Mouse (Mus musculus) gastrocnemius, postnatal 10 days (tissue): ENCODE measurements at regions not wholly inside any gene's neighbourhood (a gene's known extent, or its start where the extent isn't known, plus 50 kb on each side); places are given as distances from the start of the nearest gene placed in this dataset.
A peak's percentile ranks its signal among the peaks of the same experiment; 100 is the strongest.

Source experiments
- DNase-seq: peaks from one replicate; pipeline ENCODE4 v3.0.0; 2021; ENCODE audit warnings: mixed read lengths

DNA sequence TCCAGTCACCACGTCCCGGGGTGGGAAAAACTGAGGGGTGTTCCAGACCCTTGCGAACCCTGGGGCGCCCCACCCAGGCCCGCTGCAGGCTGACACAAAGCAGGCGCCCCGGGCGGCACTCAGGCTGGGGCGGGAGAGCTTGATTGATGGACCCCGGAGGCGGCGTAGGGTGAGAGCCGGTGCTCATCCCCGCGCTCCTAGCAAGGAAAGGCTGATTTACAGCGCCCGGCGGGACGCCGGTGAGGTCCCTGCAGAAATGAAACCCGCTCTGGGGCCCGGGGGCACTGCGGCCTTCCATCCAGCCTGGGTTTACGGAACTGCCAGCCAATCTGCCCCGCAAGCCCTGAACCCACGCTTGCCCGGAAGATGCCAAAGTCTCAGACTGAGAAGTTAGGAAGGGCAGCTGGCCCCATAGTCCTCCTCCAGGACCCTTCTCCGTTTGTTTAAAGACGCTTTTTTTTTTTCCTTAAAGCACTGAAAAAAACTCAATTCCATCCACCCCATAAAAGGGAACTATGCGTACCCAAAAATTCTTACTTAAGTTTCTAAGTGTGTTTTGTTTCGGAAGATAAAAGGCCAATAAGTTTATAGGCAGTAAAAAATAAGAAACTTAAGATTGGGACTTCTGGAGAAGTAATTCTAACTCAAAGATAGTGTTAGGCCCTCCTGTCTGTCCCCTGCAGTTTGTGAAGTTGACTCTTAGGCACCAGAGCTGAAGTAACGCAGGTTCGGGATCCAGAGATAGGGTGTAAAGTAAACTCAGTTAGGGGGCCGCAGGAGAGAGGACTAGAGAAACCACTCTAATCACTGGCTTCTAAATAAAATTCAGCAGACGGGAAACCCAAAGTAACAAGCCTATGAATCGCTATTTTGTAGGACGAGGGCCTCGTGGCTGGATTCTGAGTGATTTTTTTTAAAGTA lies 263.4 kb upstream of the Nfe2l3 start:
- DNase-seq: peak; percentile 56

- DNase-seq: peak; percentile 39
Measured at GRCm38 (mm10) chr6:51169971-51170411, 262.5 kb upstream of the Nfe2l3 start.

DNA sequence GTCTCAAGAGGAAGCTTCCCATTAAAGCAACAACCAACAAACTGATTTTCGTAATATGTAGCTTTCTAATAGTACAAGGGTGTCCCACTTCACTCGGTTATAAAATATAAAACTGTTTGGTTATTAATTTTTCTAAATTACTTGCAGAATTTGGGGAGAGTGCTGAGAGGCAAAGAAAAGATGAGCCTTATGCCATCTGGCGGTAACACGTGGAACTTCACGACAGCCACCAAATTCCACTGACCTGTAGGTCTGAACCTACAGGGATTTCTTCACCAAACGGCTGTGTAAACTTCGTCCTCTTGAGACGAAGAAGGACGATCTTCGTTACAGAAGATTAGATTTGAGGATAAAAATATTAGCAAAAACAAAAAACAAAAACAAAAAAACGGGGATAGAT lies 262.1 kb upstream of the Nfe2l3 start:
- DNase-seq: peak; percentile 57

DNA sequence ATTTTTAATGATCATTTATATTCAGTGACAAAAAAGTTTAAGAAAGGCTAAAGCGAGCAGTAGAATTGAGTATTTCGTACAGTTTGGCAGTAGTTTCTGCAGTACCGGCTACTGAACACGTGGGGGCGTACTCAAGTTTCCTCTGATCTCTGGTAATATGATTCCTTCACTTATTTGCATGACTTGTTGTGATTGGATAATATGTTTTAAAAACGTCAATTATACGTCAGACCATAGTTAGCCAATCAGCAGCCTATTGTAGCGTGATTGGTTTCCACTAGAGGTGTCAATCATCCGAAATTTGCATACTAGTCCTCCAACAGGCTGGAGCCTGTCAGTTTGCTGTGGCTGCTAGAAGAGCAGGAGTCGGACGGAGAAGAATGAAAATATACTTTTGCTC lies 261.6 kb upstream of the Nfe2l3 start:
- peak; percentile 43 for DNase-seq

GRCm38 (mm10) chr6:51171761-51172160 lies 260.7 kb upstream of the Nfe2l3 start:
- DNase-seq: peak; percentile 80

DNA sequence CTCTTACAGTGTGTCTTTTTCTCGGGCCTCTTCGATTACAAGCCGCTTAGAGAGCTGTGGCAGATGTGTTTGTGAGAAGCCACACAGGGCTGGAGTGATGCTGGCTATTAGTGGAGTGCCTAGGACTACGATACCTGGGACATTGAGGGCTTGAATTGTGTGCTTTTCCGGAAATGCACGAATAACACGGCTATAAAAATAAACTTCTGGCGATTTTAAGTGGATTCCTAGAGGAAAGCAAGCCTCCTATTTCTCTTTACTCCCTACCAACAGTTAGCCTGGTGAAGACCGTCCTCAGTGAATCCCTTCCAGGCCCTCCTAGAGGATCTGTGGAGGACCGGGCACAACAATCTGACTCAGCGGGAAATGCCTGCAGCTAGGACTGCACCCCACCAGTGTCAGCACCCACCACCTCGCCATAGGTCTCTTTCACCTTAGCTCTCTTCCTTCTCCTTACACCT lies 260.1 kb upstream of the Nfe2l3 start:
- peak; percentile 20 for DNase-seq

DNA sequence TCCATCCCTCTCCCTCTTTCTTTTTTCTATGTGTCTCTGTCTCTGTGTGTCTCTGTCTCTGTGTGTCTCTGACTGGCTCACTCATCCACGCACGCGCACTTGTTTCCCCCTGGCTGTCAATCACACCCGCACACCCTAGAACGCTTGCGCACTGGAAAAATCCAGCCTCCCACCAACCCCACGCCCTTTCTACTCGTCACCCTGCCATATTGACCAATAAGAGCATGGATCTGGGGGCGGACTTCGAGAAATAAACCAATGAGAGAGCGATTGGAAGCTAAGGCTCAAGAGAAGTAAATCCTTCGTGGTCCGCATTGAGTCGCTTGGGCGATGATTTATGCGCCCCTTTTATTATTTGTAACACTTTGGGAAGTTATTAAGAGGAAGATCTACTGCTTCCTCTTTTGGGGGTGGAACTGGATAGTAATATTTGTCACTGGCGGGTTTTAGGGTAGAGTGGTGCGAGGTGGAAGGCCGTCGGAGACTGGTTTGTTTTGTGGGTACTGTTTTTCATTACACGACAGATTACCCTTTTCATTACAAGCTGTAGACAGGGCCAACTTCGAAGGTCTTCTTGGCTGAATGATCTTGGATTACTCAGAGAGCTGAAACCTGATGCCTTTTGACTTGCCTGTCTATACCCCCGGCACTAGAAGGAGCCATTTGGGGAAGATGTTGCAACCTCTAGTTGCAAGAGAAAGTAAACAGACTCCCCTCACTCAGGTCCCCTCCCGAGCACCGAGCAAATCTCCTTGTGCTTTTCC lies 259.4 kb upstream of the Nfe2l3 start:
- DNase-seq: peak; percentile 88

DNA sequence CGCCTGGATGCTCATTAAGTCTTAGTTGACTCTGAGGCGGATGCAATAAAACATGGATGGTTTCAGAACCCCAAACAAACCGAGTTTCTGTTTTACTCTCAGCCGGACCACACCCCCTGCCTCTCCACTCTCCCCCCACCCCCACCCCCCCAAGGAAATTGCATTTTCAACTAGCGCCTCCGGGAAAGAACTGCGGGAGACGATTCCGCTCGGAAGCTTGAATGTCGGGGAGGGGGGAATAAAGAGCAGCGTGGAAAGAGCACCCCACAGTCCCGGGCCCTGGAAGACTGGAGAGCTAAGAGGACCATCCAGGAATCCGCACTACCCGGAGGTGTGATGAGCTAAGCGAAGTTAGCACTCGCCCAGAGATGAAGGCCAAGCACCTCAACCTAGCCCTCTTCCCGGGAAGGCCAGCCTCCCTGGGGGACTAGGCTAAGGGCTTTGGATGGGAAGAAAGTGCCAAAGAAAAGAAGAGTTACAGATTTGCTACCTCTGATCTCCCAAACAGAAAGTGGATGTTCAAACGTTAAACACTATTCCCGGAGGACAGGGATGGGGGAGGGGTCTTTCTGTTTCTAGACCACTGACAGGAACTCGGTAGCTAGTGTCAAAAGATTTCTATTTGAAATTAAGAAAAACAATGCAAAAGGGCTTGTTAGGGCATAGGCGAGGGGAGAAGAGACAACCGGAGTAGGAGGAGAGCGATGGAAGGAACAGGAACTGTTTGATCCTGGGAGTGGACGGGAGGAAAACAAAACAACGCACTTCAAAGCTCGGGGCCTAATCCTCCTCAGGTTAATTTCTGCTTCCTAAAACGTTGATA lies 258.6 kb upstream of the Nfe2l3 start:
- DNase-seq: no peak

DNA sequence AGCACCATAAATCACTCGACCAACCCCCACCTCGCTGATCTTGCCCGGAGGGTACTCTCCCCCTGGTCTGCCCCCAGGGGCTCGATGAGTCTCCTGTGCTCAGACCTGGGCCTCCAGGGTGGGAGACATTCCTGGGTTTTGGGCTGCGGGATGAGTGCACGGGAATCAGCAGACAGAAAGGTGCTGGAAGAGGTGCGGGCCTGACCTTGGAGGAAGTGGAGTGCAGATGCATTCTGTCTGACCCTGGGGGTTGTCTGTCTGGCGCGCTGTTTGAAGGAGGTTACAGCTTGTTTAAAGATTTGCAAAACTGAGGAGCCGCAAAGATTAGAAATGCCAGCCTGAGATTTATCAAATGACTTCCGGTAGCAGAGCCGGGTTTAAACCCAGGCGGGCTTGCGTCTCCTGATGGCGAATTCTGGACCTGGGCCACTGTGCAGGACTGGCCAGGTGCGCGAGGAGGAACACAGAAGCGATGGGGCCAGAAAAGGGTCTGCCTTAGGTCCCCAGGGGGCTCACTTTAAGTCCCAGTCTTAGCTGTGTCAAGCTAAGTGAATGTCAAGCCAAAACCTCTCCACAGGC lies 257.9 kb upstream of the Nfe2l3 start:
- DNase-seq: no peak

- no peak for DNase-seq
Measured at GRCm38 (mm10) chr6:51175616-51176590, 256.6 kb upstream of the Nfe2l3 start.

DNA sequence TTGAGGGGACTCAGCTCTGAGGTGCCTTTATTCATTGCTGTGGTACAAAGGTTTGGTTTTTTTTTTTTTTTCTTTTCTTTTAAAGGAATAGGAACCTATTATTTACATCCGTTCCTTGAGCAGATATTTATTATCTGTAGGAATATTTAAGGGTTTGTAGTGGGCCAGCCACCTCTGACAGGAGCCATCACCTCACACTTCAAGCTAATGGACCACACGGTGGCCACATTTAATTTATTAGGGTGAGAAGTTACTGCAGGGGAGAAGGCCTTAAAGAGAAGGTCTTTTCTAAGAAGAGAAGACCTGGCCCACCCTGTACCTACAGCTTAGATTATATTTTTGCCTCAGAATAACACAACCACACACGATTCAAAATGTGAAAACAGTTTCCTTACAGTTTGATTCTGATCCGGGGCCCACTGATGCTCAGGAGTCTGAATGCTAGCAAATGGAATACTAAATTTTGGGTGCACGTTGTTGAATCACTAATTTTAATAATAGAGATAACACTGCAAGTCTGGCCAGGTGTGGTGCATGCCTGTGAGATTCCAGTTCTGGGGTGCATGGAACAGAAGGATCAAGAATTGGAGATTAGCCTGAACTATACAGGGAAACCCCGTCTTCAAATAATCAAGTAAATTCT lies 255.6 kb upstream of the Nfe2l3 start:
- no peak for DNase-seq

DNA sequence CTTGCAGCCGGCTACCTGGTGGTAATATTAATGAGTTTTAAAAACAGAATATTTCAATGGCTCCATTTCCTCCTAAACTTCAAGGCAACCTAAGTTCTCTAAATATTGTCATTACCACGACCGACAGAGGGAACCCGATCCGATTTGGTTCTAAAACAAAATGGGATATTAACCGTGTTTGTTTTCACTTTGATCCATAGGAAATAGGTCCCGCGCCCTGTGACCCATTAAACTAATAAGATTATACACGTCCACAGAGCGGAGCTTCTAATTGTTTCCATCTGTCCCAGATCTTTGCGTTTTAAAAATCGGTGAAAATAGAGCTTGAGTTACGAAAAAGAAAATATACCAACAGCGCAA lies 254.8 kb upstream of the Nfe2l3 start:
- no peak for DNase-seq

- peak; percentile 81 for DNase-seq
Measured at GRCm38 (mm10) chr6:51178061-51178791, 254.2 kb upstream of the Nfe2l3 start.

GRCm38 (mm10) chr6:51178799-51179398 lies 253.6 kb upstream of the Nfe2l3 start:
- DNase-seq: no peak

- no peak for DNase-seq
Measured at GRCm38 (mm10) chr6:51179741-51180537, 252.5 kb upstream of the Nfe2l3 start.

GRCm38 (mm10) chr6:51180881-51181875 lies 251.3 kb upstream of the Nfe2l3 start:
- DNase-seq: no peak

DNA sequence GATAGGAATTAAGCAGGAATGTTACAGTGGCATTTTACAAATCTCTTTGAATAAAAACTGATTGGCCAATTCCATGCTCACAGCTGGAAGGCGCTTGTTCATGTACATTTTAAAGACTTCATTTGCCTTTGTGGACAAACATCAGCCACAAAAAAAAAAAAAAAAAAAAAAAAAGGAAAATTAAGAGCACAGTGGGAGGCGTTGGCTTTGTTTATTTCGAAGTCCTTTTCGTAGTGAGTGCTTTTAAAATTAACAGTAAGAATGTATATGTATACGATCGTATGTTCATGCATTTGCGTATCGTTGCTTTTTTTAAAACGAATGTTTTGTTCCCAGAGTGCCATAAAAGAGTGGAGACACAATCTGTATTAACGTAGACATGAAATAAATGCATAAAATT lies 250.6 kb upstream of the Nfe2l3 start:
- DNase-seq: no peak
